Mouse (Mus musculus) frontal cortex, postnatal 36 days (tissue): ENCODE data around the gene Esrp2.

Experiments used
- DNase-seq, 2 experiments: peaks; one replicate each; pipeline ENCODE4 v3.0.0; 2022; ENCODE audit warnings: low spot score in 2 of 2

Gene Esrp2

DNA sequence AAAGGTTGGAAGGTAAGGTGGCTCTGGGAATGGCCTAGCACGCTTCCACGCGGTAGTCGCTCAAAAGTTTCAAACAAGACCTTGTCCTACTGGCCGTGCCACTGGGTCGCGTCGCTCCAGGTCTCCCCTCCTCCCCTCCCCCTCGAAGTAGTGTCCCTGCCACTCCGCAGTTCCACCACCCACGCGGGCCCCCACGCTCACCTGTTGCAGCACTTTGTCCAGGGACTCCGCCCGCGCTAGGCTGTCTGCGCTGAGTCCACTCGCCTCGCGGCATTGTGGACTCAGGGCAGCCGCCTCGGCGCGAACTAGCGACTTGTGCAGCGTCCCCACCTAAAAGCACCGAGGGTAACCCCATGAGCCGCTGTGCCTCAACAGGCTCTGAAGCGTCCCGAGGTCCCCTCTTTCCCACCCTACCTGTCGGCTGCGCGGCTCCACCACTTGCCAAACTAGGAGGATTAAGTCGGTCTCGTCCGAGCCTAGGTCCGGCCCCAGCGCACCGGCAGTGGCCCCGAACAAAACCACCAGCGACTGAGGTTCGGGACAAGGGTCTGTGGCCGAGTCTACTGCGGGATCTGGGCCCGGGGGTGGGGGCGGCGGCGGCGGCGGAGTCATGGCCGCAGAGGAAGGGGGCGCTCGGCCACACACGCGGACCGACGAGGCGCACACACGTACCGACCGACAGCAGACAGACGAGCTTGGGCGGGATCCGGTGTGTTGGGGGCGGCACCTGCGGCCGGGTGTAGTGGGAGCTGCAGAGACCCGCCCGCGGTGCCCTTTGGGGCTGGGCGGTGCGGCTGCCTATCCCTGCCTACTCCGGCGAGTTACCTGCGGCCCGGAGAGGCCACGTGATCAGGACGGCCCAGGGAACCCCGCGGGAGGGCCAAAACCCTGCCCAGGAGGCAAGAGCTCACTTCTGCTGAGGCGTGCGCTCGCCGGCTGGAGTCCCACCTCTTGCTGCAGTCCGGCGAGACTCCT, at the start of gene Esrp2:
Gene Esrp2, minus strand, starts transcription at position 819 of the 975 bp plus-strand sequence.
- DNase-seq: no peak

DNA sequence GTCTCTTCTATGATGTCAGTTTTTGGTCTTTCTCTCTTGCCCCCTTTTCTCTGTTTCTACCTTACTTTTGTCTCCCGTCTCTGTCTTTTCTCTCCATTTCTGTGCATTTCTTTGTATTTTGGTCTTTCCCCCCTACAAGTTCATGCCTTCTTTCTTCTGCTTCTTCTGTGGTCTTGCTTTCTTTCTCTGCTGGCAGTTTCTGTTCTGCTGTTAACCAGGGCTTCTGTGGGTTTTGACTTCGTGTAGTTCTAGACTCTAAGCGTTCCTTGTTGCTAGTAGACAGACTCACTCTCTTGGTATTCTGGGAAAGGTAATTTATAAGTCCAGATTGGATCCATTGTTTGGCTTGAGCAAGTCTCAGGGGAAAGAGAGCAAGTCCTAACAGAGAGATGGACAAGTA, 49.6 kb upstream of the Esrp2 start:
- no peak for DNase-seq

DNA sequence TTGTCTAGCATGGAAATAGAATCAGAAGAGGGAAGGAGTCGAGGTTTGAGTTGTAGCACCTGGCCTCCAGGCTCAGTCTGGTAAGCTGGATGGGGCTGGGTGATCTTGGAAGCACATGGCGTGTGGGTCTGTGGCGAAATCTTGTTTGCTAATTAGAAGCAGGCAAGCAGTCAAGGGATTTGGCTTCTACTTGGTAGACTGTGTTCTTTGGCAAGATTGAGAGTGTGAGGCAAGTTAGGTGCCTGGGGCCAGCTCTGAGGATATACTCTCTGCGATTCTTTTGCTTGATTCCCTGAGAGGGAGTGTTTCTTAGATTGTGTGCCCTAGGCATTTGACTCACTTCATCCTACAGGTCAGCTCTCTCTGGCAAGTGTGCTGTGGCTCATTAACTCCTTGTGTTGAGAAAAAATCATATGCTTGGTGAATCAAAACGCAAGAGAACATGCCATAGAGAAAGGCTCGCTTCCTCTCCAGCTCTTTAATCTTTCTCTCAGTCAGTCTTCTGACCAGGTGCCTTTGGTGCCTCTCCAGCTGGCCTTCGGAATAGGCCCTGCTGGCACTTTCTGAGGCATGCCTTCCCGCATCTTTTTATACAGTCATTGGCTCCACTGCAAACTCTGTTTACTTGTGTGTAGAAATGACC, 49.0 kb upstream of the Esrp2 start:
- DNase-seq: no peak

DNA sequence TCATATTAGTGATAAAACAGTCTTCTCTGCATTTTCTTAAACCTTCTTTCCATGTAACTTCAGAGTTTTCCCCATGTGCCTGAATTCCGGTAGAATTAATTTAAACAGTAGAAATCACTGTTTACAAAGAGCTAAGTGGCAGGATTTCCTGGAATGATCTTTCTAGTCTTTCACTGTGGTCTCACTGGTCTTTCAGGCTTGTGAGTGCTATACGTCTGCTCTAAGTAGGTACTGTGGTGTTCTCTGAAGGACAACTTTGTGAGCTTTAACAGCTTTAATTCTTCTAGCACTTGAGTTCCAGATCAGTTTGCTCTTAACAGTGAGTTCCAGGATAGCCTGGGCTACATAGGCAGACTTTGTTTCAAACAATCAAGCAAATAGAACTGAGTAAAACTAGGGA, 41.7 kb upstream of the Esrp2 start:
- no peak for DNase-seq

DNA sequence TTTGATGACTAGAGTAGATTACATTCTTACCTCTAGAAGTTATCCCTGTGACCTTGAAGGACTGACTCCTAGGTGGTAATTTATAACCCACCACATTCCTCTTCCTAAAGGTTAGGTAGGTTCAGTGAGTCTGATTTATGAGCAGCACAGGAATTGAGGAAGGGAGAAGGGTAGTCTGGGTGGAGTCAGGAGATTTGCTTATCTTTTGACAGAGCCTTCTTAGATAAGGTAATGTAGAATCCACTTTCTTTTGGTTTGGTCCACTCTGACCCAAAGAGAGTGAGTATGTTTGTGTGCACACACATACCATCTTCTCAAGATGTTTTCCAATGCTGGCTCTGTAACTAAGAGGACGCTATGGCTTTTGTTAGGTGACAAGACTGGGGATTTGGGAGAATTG, 40.8 kb upstream of the Esrp2 start:
- DNase-seq: no peak

DNA sequence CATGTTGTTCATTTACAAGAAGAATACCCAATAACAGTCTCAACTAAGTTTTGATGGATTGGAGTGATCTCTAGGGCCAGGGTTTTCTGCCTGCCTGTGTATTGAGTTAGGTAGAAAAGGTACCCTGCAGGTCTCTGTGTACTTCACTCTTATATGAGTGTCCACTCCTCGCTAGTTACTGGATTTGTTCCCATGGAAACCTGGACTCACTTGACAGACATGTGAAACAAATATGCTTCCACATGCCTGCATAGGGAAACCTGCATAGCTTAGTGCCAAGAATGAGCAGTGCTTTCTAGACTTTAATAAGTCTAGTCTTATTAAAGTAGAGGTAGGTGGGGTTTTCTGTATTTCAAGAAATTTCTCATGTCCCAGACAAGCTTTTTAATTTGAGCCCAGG, 40.1 kb upstream of the Esrp2 start:
- DNase-seq: no peak

DNA sequence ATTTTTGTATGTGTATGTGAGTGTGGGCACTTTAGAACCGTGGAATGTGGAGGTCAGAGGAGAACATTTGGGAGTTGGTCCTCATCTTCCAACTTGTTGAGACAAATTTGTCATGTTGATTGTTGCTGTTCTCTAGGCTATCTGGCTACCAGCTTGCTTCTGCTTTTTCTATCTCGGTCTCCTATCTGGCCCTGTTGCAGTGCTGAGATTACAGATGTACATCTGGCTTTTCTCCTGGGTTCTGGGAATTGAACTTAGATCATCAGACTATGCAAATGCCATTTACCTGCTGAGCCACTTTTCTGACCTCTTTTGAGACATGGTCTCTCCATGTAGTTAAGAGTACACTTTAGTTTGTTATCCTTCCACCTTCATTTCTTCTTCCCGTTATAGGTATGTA, 36.8 kb upstream of the Esrp2 start:
- DNase-seq: no peak

DNA sequence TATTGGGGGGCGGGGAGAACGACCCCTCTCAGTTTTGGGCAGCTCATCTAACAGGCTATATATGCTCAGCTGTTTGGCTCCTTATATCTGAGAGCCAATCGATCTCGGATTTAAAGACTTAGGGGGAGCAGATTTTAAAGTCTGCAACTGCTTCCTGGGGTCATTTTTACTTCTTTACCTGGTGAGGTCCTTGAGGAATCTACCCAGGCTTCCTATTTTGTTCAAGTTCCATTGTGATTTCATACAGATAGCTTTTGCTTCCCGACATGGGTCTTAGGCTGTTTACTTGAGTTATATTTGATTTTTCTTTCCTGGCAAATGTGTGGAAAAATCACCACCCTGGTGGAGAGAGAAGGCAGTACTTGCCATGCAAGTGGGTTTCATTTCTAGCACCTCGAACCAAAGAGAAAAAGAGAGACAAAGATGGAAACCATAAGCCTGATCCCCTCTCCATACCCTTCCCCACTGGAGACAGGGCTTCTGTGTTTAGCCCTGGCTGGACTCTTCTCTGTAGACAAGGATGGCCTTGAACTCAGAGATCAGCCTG, 33.2 kb upstream of the Esrp2 start:
- DNase-seq: no peak

DNA sequence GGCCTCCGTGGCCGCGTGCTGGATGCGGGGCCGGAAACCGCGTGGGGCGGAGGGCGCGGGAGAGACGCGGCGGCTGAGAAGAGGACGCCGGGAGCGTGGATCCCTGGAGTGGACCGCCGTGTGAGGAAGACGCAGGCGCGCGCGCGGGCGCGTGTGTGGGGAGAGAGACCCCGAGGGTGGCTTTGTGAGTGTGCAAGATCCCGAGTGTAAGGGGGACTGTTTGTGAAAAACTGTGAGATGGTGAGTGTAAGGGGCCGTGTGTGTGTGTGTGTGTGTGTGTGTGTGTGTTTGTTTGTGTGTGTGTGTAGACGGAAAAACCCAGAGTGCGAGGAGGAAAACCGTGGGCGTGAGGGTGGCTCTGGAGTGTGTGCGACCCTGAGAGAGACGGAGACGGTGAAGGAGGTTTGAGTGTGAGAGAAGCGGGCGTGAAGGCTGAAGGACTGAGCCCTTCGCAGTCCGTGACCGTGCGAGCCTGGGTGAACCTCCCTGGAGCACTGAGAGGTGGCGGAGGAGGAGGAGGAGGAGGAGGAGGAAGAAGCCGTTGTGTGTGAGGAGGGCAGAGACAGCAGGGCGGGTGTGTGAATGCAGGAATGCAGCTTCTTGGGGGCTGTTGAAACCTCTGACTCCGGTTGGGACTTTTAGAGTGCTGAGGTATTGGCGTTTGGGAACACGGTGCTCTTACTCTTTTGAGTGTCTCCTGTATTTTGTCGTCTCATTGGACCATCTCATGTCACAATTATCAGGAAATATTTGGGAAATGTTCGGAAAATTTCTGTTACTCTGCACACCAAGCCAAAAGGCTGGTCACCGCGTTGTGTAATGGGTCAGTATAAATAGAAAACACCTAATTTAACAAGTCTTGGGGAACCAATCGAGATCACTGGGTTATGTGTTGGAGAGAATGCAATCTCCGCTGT, 32.5 kb upstream of the Esrp2 start:
- DNase-seq: peak; percentile 40 to 42

DNA sequence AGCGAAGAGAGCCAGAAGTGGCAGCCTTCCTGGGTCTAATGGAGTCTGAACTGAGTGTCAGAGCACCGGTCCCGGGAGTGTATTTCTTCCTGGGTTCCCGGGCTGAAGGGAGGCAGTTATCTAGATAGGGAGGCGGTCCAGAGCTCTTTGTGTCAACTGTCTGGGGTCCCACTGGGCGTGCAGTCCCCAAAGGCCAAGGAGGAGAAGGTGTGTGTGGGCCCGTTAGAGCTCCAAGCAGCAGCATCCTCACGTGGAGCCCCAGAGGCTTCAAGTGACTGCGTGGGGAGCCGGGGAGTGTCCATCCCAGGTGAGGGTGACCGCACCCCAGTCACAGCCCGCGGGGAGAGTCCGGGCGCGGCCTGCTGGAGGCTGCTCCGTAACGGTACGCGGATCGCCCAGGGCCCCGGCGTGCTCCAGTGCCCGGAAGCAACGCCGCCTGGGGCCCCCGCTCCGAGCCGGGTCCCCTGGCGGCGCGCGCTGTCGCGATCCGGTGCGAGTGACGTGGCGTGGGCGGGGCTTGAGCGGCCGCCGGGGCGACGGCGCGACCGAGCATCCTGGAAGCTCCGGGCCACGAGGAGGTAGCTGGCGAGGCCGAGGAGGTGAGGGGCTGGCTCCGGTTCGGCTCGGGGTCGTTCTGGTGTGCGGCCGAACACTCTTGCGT, 31.7 kb upstream of the Esrp2 start, which contains the start of gene Slc7a6:
Gene Slc7a6, plus strand, starts transcription at position 502 of the 661 bp plus-strand sequence.
- peak; percentile 88 to 89 for DNase-seq

DNA sequence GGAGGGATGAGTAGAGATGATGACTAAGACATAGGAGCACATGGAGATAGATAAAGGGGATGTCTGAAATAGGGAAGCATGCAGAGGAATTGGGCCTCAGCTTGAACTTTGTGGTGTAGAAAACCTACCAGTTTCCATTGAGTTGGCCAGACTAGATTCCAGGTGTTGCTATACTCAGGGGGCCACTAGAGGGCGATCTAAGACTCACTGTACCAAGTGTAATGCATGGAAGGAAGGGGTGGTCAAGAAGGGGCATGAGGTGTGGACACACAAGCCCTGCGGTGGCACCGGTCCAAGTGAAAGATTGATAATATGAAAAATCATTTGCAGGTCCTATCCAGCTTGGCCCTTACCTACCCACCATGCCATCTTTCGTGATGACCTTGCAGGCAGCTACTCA, 28.7 kb upstream of the Esrp2 start:
- peak; percentile 78 to 85 for DNase-seq

DNA sequence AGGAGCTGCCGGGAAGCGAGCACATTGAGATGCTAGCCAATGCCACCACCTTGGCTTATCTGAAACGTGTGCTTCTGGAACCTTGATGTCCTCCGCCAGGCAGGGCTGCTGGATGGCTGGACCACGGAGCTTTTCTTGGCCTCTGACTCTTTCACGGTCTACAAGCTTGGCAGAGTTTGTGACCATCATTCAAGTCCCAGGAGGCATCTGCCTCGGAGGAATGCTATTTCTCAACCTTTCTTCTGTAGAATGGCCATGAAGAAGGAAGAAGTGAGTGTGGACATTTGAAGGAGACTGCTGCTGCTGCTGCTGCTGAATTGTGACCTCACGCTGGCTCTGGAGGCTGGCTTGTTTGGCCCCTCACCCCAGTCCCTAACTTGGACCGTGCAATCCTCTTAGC, 26.5 kb upstream of the Esrp2 start:
- no peak for DNase-seq

DNA sequence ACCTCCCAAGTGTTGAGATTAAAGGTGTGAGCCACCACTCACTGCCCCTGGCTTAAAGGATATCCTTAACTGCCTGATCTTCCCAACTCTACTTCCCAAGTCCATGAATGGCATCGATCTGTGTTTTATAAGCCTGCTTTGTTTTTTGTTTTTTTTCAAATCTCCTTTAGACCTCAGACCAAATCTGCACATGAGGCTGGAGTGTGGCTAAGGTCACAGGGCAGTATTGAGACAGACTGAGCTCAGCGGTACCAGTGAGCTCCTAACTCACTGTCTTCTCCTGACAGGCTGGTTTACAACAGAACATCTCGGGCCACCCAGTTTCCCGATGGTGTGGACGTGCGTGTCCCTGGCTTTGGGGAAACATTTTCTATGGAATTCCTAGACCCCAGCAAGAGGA, 23.1 kb upstream of the Esrp2 start:
- no peak for DNase-seq

DNA sequence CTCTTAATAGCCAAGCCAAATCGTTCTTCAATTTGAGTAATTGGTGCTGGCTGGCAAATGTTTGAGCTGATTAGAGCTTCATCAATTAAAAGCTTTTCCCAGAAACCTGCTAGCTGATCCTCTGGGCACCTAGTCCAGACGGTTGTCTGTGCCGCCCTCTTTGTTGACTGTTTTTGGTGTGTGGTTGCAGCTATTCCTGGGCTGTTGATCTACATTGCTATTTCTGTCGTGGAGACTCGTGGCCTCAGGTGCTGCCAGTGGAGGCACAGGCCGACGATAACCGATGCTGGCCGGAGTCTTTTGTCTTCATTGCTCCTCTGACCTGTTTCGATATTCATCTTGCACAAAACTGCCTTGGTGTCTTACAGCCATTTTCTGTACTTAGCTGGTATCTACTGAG, 21.6 kb upstream of the Esrp2 start:
- no peak for DNase-seq

DNA sequence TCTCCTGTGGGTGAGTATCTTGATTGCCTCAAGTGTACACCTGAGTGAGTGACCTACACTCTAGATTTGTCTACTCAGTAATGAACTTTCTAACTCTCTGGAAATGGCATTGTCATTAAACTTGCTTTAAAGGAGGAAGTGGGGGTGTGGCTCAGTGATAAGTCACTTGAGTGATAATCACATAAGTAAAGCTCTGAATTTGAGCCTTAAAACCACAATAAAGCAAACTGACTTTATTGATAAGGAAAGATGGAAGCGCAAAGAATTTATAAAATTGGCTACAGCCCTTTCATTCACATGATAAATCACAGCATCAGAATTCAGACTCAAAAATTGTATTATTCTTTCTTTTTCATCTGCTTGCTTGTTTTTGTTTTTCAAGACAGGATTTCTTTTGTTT, 20.6 kb upstream of the Esrp2 start:
- DNase-seq: no peak

DNA sequence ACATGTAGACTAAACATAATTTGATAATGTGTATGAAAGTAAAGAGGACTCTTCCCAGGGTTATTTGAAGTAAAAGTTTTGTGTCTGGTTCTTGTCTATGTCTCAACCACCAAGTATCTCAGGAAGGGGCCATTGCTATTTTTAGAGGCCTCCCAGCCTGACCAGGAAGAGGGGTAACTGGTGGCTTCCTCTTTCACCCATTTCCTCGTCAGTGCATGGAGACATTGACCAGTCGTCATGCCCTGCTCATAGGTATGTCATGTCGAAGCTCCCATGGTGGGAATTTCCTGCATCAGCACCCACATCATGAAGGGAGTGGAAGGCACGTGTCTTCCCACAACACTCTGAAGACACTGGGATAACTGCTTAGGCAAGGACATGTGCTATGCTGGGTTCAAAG, 16.1 kb upstream of the Esrp2 start:
- no peak for DNase-seq

DNA sequence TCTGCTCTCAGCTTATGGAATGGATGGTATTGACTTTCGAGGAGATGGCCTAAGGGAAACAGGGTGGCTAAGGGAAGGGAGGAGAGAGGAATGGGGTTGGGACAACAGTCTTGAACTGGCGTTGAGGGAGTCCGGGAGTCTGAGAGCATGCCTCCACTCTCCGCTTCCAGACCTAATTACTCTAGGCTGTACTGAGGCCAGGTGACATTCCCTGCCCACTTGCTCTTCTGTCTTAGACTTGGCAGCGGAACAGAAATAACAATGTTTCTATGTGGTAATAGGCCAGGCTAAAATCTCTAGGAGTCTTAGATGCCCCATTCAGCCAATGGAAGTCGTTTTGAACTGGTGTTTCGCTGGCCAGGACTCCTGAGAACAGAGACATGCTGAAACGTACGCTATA, 14.3 kb upstream of the Esrp2 start:
- no peak for DNase-seq

DNA sequence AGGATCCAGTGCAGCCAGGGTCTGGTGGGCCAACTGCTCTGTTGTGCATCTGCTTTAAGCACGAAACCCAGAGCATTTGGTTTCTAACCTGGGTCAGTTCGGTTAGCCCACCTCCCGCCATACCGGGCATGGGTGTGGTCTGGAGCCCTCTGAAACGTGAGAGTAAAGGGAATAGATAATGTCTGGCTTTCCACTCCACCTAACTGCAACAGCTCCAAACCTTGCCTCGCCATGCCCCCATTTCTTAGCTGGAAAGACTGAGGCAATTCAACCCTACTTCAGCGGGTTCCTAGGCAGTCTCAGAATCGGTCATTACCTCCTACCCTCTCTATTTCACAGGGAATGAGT, 13.9 kb upstream of the Esrp2 start:
- no peak for DNase-seq

DNA sequence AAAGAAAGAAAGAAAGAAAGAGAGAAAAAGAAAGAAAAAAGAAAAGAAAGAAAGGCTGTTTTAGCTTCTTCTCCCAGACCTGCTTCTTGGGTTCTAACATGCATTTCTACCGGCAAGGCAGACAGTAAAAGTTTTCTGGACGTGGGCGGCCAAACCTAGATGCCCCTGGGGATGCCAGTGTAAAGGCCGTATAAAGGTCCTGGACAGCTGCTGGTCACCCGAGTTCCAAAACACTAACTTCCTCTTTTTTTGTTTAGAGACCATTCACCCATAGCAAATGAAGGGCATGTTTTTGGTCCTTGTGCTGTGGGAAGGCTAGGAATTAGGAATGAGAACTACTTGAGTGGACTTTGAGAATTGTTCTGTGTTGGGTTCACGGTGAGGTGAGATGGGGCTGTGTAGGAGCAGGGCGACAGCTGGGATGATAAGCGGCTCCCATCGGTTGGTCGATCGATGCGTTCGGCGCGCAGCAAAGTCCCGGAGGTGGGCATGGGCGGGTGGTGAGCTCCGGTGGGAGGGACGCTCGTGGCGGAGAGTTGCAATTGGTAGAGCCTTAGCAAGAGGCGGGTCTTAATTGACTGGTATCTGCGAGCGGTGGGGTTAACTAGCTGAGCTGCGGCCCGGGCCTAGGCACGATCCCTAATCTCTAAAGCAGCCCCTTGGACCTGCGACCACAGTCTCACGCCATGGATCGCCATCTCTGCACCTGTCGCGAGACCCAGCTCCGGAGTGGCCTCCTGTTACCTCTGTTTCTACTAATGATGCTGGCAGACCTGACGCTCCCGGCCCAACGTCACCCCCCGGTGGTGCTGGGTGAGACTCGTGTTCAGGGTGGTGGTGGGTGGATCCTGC, 13.3 kb upstream of the Esrp2 start, which contains the start of gene Pla2g15:
Gene Pla2g15, plus strand, starts transcription at position 599 of the 852 bp plus-strand sequence.
- peak; percentile 91 to 93 for DNase-seq

DNA sequence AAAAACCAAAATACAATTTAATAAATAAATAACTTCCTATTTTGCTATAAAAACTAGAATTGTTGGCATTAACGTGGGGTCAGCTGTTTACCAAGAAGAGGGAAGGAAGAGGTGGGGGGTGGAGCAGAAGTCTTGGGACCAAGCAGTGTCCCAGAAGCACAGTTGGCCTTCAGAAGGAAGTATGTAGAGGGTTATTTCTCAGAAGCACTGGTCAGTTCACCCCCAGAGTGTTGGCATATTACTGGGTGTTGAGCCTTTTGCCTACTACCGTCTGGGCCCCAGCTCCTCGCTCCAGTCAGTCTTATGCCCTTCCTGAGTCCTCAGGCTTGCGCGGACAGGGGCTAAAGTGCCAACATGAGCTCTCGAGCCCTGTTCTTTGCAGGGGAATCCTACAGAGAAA, 12.3 kb upstream of the Esrp2 start:
- no peak for DNase-seq
